Mouse (Mus musculus): ENCODE results near the gene Dab1. TPM values are rescaled to one million over a fixed set of nuclear protein-coding genes. Genes with fewer than 3 reads are reported as not detected.

The Dab1 gene
- polyA plus RNA-seq, 1 experiment from 2014 or later = 195 TPM

- Histone ChIP-seq H3K36me3 (ENCODE audit: control insufficient read depth, insufficient read depth) (no peaks in the 10 kb centered on the region), H3K9ac (replicated peaks; ENCODE audit: low read depth, low read length) (no peak overlapping the region), H3K4me2 (ENCODE audit: low read length) (peak overlapping the region; percentile 24; the same call in 1 of the 2 replicates), H3K4me1 (replicated peaks; ENCODE audit: control insufficient read depth, insufficient read depth, low read length) (peaks cover 28% of the 10 kb centered on the region), H3K9me3 (ENCODE audit: control insufficient read depth, low read length) (no peaks in the 10 kb centered on the region), H3K27me3 (replicated peaks; ENCODE audit: control insufficient read depth, insufficient read depth, low read length) (no peaks in the 10 kb centered on the region), H3K4me3 (replicated peaks; ENCODE audit: low read length) (no peak overlapping the region), H3K27ac (ENCODE audit: low read length) (peak overlapping the region; percentile 48; the same call in 1 of the 2 replicates)
- WGBS = 10% methylated on average over 7 of the region's 7 CpGs
- ATAC-seq = peak; percentile 93
These were observed 765.5 kb downstream of the Dab1 start for GRCm38 (mm10) chr4:104384704-104385103.

GRCm38 (mm10) chr4:104385272-104385671, 766.1 kb downstream of the Dab1 start:
- Histone ChIP-seq H3K9ac (replicated peaks; ENCODE audit: low read depth, low read length) (no peak overlapping the region), H3K4me2 (ENCODE audit: low read length) (no peak overlapping the region), H3K9me3 (ENCODE audit: control insufficient read depth, low read length) (no peaks in the 10 kb centered on the region), H3K4me1 (replicated peaks; ENCODE audit: control insufficient read depth, insufficient read depth, low read length) (peaks cover 28% of the 10 kb centered on the region), H3K4me3 (replicated peaks; ENCODE audit: low read length) (no peak overlapping the region), H3K27me3 (replicated peaks; ENCODE audit: control insufficient read depth, insufficient read depth, low read length) (no peaks in the 10 kb centered on the region), H3K27ac (ENCODE audit: low read length) (no peak overlapping the region), H3K36me3 (ENCODE audit: control insufficient read depth, insufficient read depth) (no peaks in the 10 kb centered on the region)
- 4% methylated on average over 5 of the region's 5 CpGs for WGBS
- peak; percentile 78 for ATAC-seq

GRCm38 (mm10) chr4:104395515-104395914, 776.4 kb downstream of the Dab1 start:
- H3K9me3 ChIP-seq (ENCODE audit: control insufficient read depth, low read length) = no peaks in the 10 kb centered on the region

GRCm38 (mm10) chr4:104396095-104396494, 776.9 kb downstream of the Dab1 start:
- no peak for ATAC-seq
- no peak overlapping the region for H3K4me3 ChIP-seq (replicated peaks; ENCODE audit: low read length)
- no peak overlapping the region for H3K4me2 ChIP-seq (ENCODE audit: low read length)
- H3K27ac ChIP-seq (ENCODE audit: low read length) = no peak overlapping the region
- no peak overlapping the region for H3K9ac ChIP-seq (replicated peaks; ENCODE audit: low read depth, low read length)
- H3K4me1 ChIP-seq (replicated peaks; ENCODE audit: control insufficient read depth, insufficient read depth, low read length) = peaks cover 12% of the 10 kb centered on the region
- no peaks in the 10 kb centered on the region for H3K27me3 ChIP-seq (replicated peaks; ENCODE audit: control insufficient read depth, insufficient read depth, low read length)
- H3K36me3 ChIP-seq (ENCODE audit: control insufficient read depth, insufficient read depth) = no peaks in the 10 kb centered on the region
- no peaks in the 10 kb centered on the region for H3K9me3 ChIP-seq (ENCODE audit: control insufficient read depth, low read length)
- WGBS = 84% methylated on average over 5 of the region's 5 CpGs

More at GRCm38 (mm10) chr4:104395515-104395914, 776.4 kb downstream of the Dab1 start:
- Histone ChIP-seq H3K27ac (ENCODE audit: low read length) (0 out of 2 replicates have a peak overlapping the region, but pooled peaks have one; percentile 4), H3K4me2 (ENCODE audit: low read length) (no peak overlapping the region), H3K36me3 (ENCODE audit: control insufficient read depth, insufficient read depth) (no peaks in the 10 kb centered on the region), H3K4me1 (replicated peaks; ENCODE audit: control insufficient read depth, insufficient read depth, low read length) (peaks cover 12% of the 10 kb centered on the region), H3K27me3 (replicated peaks; ENCODE audit: control insufficient read depth, insufficient read depth, low read length) (no peaks in the 10 kb centered on the region), H3K9ac (replicated peaks; ENCODE audit: low read depth, low read length) (no peak overlapping the region), H3K4me3 (replicated peaks; ENCODE audit: low read length) (no peak overlapping the region)
- ATAC-seq = peak; percentile 39; the same call in 1 of the 2 replicates
- WGBS = 41% methylated on average over 3 of the region's 3 CpGs

GRCm38 (mm10) chr4:104399106-104399730, 780.1 kb downstream of the Dab1 start:
- Histone ChIP-seq H3K27ac (ENCODE audit: low read length) (peak overlapping the region; percentile 69), H3K36me3 (ENCODE audit: control insufficient read depth, insufficient read depth) (no peaks in the 10 kb centered on the region), H3K9ac (replicated peaks; ENCODE audit: low read depth, low read length) (peak overlapping the region; percentile 42), H3K27me3 (replicated peaks; ENCODE audit: control insufficient read depth, insufficient read depth, low read length) (no peaks in the 10 kb centered on the region), H3K4me2 (ENCODE audit: low read length) (peak overlapping the region; percentile 39), H3K4me1 (replicated peaks; ENCODE audit: control insufficient read depth, insufficient read depth, low read length) (peaks cover 9% of the 10 kb centered on the region), H3K9me3 (ENCODE audit: control insufficient read depth, low read length) (no peaks in the 10 kb centered on the region), H3K4me3 (replicated peaks; ENCODE audit: low read length) (no peak overlapping the region)
- ATAC-seq = peak; percentile 70
- WGBS = 4% methylated on average over 9 of the region's 9 CpGs

GRCm38 (mm10) chr4:104404099-104404498, 784.9 kb downstream of the Dab1 start:
- peaks cover 18% of the 10 kb centered on the region for H3K4me1 ChIP-seq (replicated peaks; ENCODE audit: control insufficient read depth, insufficient read depth, low read length)
- no peak overlapping the region for H3K27ac ChIP-seq (ENCODE audit: low read length)
- no peaks in the 10 kb centered on the region for H3K27me3 ChIP-seq (replicated peaks; ENCODE audit: control insufficient read depth, insufficient read depth, low read length)
- no peak overlapping the region for H3K4me3 ChIP-seq (replicated peaks; ENCODE audit: low read length)
- 63% methylated on average over 5 of the region's 5 CpGs for WGBS
- ATAC-seq = peak; percentile 73
- H3K9me3 ChIP-seq (ENCODE audit: control insufficient read depth, low read length) = no peaks in the 10 kb centered on the region
- H3K36me3 ChIP-seq (ENCODE audit: control insufficient read depth, insufficient read depth) = no peaks in the 10 kb centered on the region
- H3K4me2 ChIP-seq (ENCODE audit: low read length) = no peak overlapping the region
- no peak overlapping the region for H3K9ac ChIP-seq (replicated peaks; ENCODE audit: low read depth, low read length)

GRCm38 (mm10) chr4:104410922-104411321, 791.8 kb downstream of the Dab1 start:
- H3K4me1 ChIP-seq (replicated peaks; ENCODE audit: control insufficient read depth, insufficient read depth, low read length) = peaks cover 11% of the 10 kb centered on the region
- no peak for ATAC-seq
- 85% methylated on average over 6 of the region's 6 CpGs for WGBS

GRCm38 (mm10) chr4:104415482-104415881, 796.3 kb downstream of the Dab1 start:
- H3K4me1 ChIP-seq (replicated peaks; ENCODE audit: control insufficient read depth, insufficient read depth, low read length) = no peaks in the 10 kb centered on the region; the same call in 1 of the 2 replicates
- H3K36me3 ChIP-seq (ENCODE audit: control insufficient read depth, insufficient read depth) = no peaks in the 10 kb centered on the region
- H3K9me3 ChIP-seq (ENCODE audit: control insufficient read depth, low read length) = no peaks in the 10 kb centered on the region
- H3K4me3 ChIP-seq (replicated peaks; ENCODE audit: low read length) = no peak overlapping the region
- no peak overlapping the region for H3K9ac ChIP-seq (replicated peaks; ENCODE audit: low read depth, low read length)
- WGBS = 25% methylated on average over 2 of the region's 2 CpGs
- H3K27me3 ChIP-seq (replicated peaks; ENCODE audit: control insufficient read depth, insufficient read depth, low read length) = no peaks in the 10 kb centered on the region
- no peak for ATAC-seq
- H3K27ac ChIP-seq (ENCODE audit: low read length) = no peak overlapping the region
- H3K4me2 ChIP-seq (ENCODE audit: low read length) = no peak overlapping the region

More at GRCm38 (mm10) chr4:104410922-104411321, 791.8 kb downstream of the Dab1 start:
- no peak overlapping the region for H3K4me2 ChIP-seq (ENCODE audit: low read length)
- no peak overlapping the region for H3K9ac ChIP-seq (replicated peaks; ENCODE audit: low read depth, low read length)
- H3K27me3 ChIP-seq (replicated peaks; ENCODE audit: control insufficient read depth, insufficient read depth, low read length) = no peaks in the 10 kb centered on the region
- H3K27ac ChIP-seq (ENCODE audit: low read length) = no peak overlapping the region
- no peaks in the 10 kb centered on the region for H3K36me3 ChIP-seq (ENCODE audit: control insufficient read depth, insufficient read depth)
- H3K9me3 ChIP-seq (ENCODE audit: control insufficient read depth, low read length) = no peaks in the 10 kb centered on the region
- H3K4me3 ChIP-seq (replicated peaks; ENCODE audit: low read length) = no peak overlapping the region

GRCm38 (mm10) chr4:104418354-104418753, 799.2 kb downstream of the Dab1 start:
- no peaks in the 10 kb centered on the region for H3K27me3 ChIP-seq (replicated peaks; ENCODE audit: control insufficient read depth, insufficient read depth, low read length)
- no peak overlapping the region for H3K27ac ChIP-seq (ENCODE audit: low read length)
- no peak overlapping the region for H3K9ac ChIP-seq (replicated peaks; ENCODE audit: low read depth, low read length)
- no peak overlapping the region for H3K4me3 ChIP-seq (replicated peaks; ENCODE audit: low read length)
- no peak for ATAC-seq
- H3K4me2 ChIP-seq (ENCODE audit: low read length) = no peak overlapping the region
- H3K36me3 ChIP-seq (ENCODE audit: control insufficient read depth, insufficient read depth) = no peaks in the 10 kb centered on the region
- 93% methylated on average over 2 of the region's 2 CpGs for WGBS
- H3K4me1 ChIP-seq (replicated peaks; ENCODE audit: control insufficient read depth, insufficient read depth, low read length) = no peaks in the 10 kb centered on the region
- no peaks in the 10 kb centered on the region for H3K9me3 ChIP-seq (ENCODE audit: control insufficient read depth, low read length)

Measured in forebrain, embryonic 16.5 days (tissue).